Mouse (Mus musculus): ENCODE data around the gene Aco1. TPM values are rescaled to one million over a fixed set of nuclear protein-coding genes. Genes with fewer than 3 reads are reported as not detected.

Gene Aco1
- polyA plus RNA-seq, 1 experiment from 2014 or later, result 48.6 TPM

- ATAC-seq (ENCODE audit: insufficient number of reproducible peaks, low FRiP score, low TSS enrichment, low read depth) (no peak), DNase-seq (ENCODE audit: low spot score) (no peak)
- Histone ChIP-seq H3K9me3 (ENCODE audit: control insufficient read depth, low read length) (no peaks in the 10 kb centered on the region), H3K4me1 (ENCODE audit: control insufficient read depth, insufficient read depth, low read length) (no peaks in the 10 kb centered on the region), H3K27ac (replicated peaks; ENCODE audit: low read depth, low read length) (no peak overlapping the region), H3K27me3 (ENCODE audit: control insufficient read depth, insufficient read depth, low read length) (0 out of 2 replicates have a peak, but pooled peaks cover 2% of the 10 kb centered on the region), H3K4me3 (ENCODE audit: low read depth, low read length) (no peak overlapping the region), H3K4me2 (ENCODE audit: low read depth, severe bottlenecking) (no peak overlapping the region), H3K36me3 (ENCODE audit: control insufficient read depth, insufficient read depth, low read length) (no peaks in the 10 kb centered on the region), H3K9ac (ENCODE audit: low read length) (no peak overlapping the region)
- 52% methylated on average over 21 of the region's 21 CpGs for WGBS
These were observed 79.2 kb downstream of the Aco1 start for GRCm38 (mm10) chr4:40221876-40222585.

GRCm38 (mm10) chr4:40226095-40226494 is 83.2 kb downstream of the Aco1 start:
- Histone ChIP-seq H3K4me2 (ENCODE audit: low read depth, severe bottlenecking) (no peak overlapping the region), H3K4me3 (ENCODE audit: low read depth, low read length) (no peak overlapping the region)
- 80% methylated on average over 5 of the region's 5 CpGs for WGBS

GRCm38 (mm10) chr4:40227131-40227530 is 84.2 kb downstream of the Aco1 start:
- no peaks in the 10 kb centered on the region for H3K36me3 ChIP-seq (ENCODE audit: control insufficient read depth, insufficient read depth, low read length)
- WGBS, result 89% methylated on average over 11 of the region's 11 CpGs
- H3K27me3 ChIP-seq (ENCODE audit: control insufficient read depth, insufficient read depth, low read length), result no peaks in the 10 kb centered on the region
- no peak for ATAC-seq (ENCODE audit: insufficient number of reproducible peaks, low FRiP score, low TSS enrichment, low read depth)
- no peak overlapping the region for H3K27ac ChIP-seq (replicated peaks; ENCODE audit: low read depth, low read length)
- H3K4me2 ChIP-seq (ENCODE audit: low read depth, severe bottlenecking), result no peak overlapping the region
- H3K4me3 ChIP-seq (ENCODE audit: low read depth, low read length), result no peak overlapping the region
- H3K9ac ChIP-seq (ENCODE audit: low read length), result no peak overlapping the region
- no peak for DNase-seq (ENCODE audit: low spot score)
- no peaks in the 10 kb centered on the region for H3K4me1 ChIP-seq (ENCODE audit: control insufficient read depth, insufficient read depth, low read length)
- H3K9me3 ChIP-seq (ENCODE audit: control insufficient read depth, low read length), result no peaks in the 10 kb centered on the region

More at GRCm38 (mm10) chr4:40226095-40226494, 83.2 kb downstream of the Aco1 start:
- ATAC-seq (ENCODE audit: insufficient number of reproducible peaks, low FRiP score, low TSS enrichment, low read depth), result no peak
- Histone ChIP-seq H3K9me3 (ENCODE audit: control insufficient read depth, low read length) (no peaks in the 10 kb centered on the region), H3K36me3 (ENCODE audit: control insufficient read depth, insufficient read depth, low read length) (no peaks in the 10 kb centered on the region), H3K9ac (ENCODE audit: low read length) (no peak overlapping the region), H3K27ac (replicated peaks; ENCODE audit: low read depth, low read length) (no peak overlapping the region), H3K4me1 (ENCODE audit: control insufficient read depth, insufficient read depth, low read length) (no peaks in the 10 kb centered on the region), H3K27me3 (ENCODE audit: control insufficient read depth, insufficient read depth, low read length) (0 out of 2 replicates have a peak, but pooled peaks cover 1% of the 10 kb centered on the region)
- no peak for DNase-seq (ENCODE audit: low spot score)

- Histone ChIP-seq H3K4me2 (ENCODE audit: low read depth, severe bottlenecking) (no peak overlapping the region), H3K9me3 (ENCODE audit: control insufficient read depth, low read length) (no peaks in the 10 kb centered on the region), H3K9ac (ENCODE audit: low read length) (no peak overlapping the region), H3K27me3 (ENCODE audit: control insufficient read depth, insufficient read depth, low read length) (no peaks in the 10 kb centered on the region), H3K27ac (replicated peaks; ENCODE audit: low read depth, low read length) (no peak overlapping the region), H3K4me3 (ENCODE audit: low read depth, low read length) (no peak overlapping the region), H3K36me3 (ENCODE audit: control insufficient read depth, insufficient read depth, low read length) (no peaks in the 10 kb centered on the region), H3K4me1 (ENCODE audit: control insufficient read depth, insufficient read depth, low read length) (no peaks in the 10 kb centered on the region)
- DNase-seq (ENCODE audit: low spot score) (no peak), ATAC-seq (ENCODE audit: insufficient number of reproducible peaks, low FRiP score, low TSS enrichment, low read depth) (no peak)
- WGBS, result 88% methylated on average over 7 of the region's 7 CpGs
These were observed 85.0 kb downstream of the Aco1 start for GRCm38 (mm10) chr4:40227886-40228285.

GRCm38 (mm10) chr4:40229723-40230122 is 86.8 kb downstream of the Aco1 start:
- Histone ChIP-seq H3K9me3 (ENCODE audit: control insufficient read depth, low read length) (no peaks in the 10 kb centered on the region), H3K4me3 (ENCODE audit: low read depth, low read length) (no peak overlapping the region), H3K27ac (replicated peaks; ENCODE audit: low read depth, low read length) (no peak overlapping the region), H3K9ac (ENCODE audit: low read length) (no peak overlapping the region), H3K4me1 (ENCODE audit: control insufficient read depth, insufficient read depth, low read length) (no peaks in the 10 kb centered on the region), H3K36me3 (ENCODE audit: control insufficient read depth, insufficient read depth, low read length) (no peaks in the 10 kb centered on the region), H3K27me3 (ENCODE audit: control insufficient read depth, insufficient read depth, low read length) (no peaks in the 10 kb centered on the region), H3K4me2 (ENCODE audit: low read depth, severe bottlenecking) (no peak overlapping the region)
- DNase-seq (ENCODE audit: low spot score) (no peak), ATAC-seq (ENCODE audit: insufficient number of reproducible peaks, low FRiP score, low TSS enrichment, low read depth) (no peak)
- 94% methylated on average over 6 of the region's 6 CpGs for WGBS

GRCm38 (mm10) chr4:40233062-40233664 is 90.3 kb downstream of the Aco1 start:
- Histone ChIP-seq H3K27me3 (ENCODE audit: control insufficient read depth, insufficient read depth, low read length) (no peaks in the 10 kb centered on the region), H3K27ac (replicated peaks; ENCODE audit: low read depth, low read length) (no peak overlapping the region), H3K4me1 (ENCODE audit: control insufficient read depth, insufficient read depth, low read length) (no peaks in the 10 kb centered on the region), H3K9me3 (ENCODE audit: control insufficient read depth, low read length) (no peaks in the 10 kb centered on the region), H3K36me3 (ENCODE audit: control insufficient read depth, insufficient read depth, low read length) (no peaks in the 10 kb centered on the region), H3K4me3 (ENCODE audit: low read depth, low read length) (no peak overlapping the region), H3K4me2 (ENCODE audit: low read depth, severe bottlenecking) (no peak overlapping the region), H3K9ac (ENCODE audit: low read length) (no peak overlapping the region)
- ATAC-seq (ENCODE audit: insufficient number of reproducible peaks, low FRiP score, low TSS enrichment, low read depth) (no peak), DNase-seq (ENCODE audit: low spot score) (no peak)
- 93% methylated on average over 7 of the region's 7 CpGs for WGBS

GRCm38 (mm10) chr4:40234256-40234655 is 91.4 kb downstream of the Aco1 start:
- Histone ChIP-seq H3K4me3 (ENCODE audit: low read depth, low read length) (no peak overlapping the region), H3K9me3 (ENCODE audit: control insufficient read depth, low read length) (no peaks in the 10 kb centered on the region), H3K4me1 (ENCODE audit: control insufficient read depth, insufficient read depth, low read length) (0 out of 2 replicates have a peak, but pooled peaks cover 5% of the 10 kb centered on the region), H3K4me2 (ENCODE audit: low read depth, severe bottlenecking) (no peak overlapping the region), H3K9ac (ENCODE audit: low read length) (no peak overlapping the region), H3K27me3 (ENCODE audit: control insufficient read depth, insufficient read depth, low read length) (no peaks in the 10 kb centered on the region), H3K27ac (replicated peaks; ENCODE audit: low read depth, low read length) (no peak overlapping the region), H3K36me3 (ENCODE audit: control insufficient read depth, insufficient read depth, low read length) (no peaks in the 10 kb centered on the region)
- DNase-seq (ENCODE audit: low spot score) (no peak), ATAC-seq (ENCODE audit: insufficient number of reproducible peaks, low FRiP score, low TSS enrichment, low read depth) (no peak)
- 84% methylated on average over 6 of the region's 6 CpGs for WGBS

GRCm38 (mm10) chr4:40236829-40237228 is 93.9 kb downstream of the Aco1 start:
- H3K36me3 ChIP-seq (ENCODE audit: control insufficient read depth, insufficient read depth, low read length), result no peaks in the 10 kb centered on the region
- 0 out of 2 replicates have a peak, but pooled peaks cover 6% of the 10 kb centered on the region for H3K4me1 ChIP-seq (ENCODE audit: control insufficient read depth, insufficient read depth, low read length)
- H3K27ac ChIP-seq (replicated peaks; ENCODE audit: low read depth, low read length), result no peak overlapping the region
- H3K9ac ChIP-seq (ENCODE audit: low read length), result no peak overlapping the region
- no peak overlapping the region for H3K4me2 ChIP-seq (ENCODE audit: low read depth, severe bottlenecking)
- WGBS, result 84% methylated on average over 4 of the region's 4 CpGs
- no peak overlapping the region for H3K4me3 ChIP-seq (ENCODE audit: low read depth, low read length)
- ATAC-seq (ENCODE audit: insufficient number of reproducible peaks, low FRiP score, low TSS enrichment, low read depth), result no peak
- DNase-seq (ENCODE audit: low spot score), result no peak
- H3K27me3 ChIP-seq (ENCODE audit: control insufficient read depth, insufficient read depth, low read length), result no peaks in the 10 kb centered on the region
- H3K9me3 ChIP-seq (ENCODE audit: control insufficient read depth, low read length), result no peaks in the 10 kb centered on the region
